Mouse (Mus musculus) stomach, embryonic 16.5 days (tissue): ENCODE measurements at regions not wholly inside any gene's neighbourhood (a gene's known extent, or its start where the extent isn't known, plus 50 kb on each side); places are given as distances from the start of the nearest gene placed in this dataset.

Source experiments
- ATAC-seq: fragments of 200-750 bp; cut with Nextera tagmentation; 2 replicates; pipeline ENCODE4 v1.8.0; 2017; ENCODE audit warnings: moderate number of reproducible peaks, moderate TSS enrichment; ENCODE audit not compliant: insufficient read depth, low FRiP score
- H3K27ac ChIP-seq: fragments of 300-500 bp; sonication (generic); 2 replicates; pipeline ENCODE4 v1.5.1; 2014; ENCODE audit warnings: low read length
- H3K27me3 ChIP-seq: fragments of 300-500 bp; sonication (generic); 2 replicates; pipeline ENCODE4 v1.6.1; 2014; ENCODE audit warnings: low read length, control low read depth, mixed read lengths; ENCODE audit not compliant: control insufficient read depth, insufficient read depth
- H3K36me3 ChIP-seq: fragments of 300-500 bp; sonication (generic); 2 replicates; pipeline ENCODE4 v1.6.1; 2014; ENCODE audit warnings: low read length; ENCODE audit not compliant: control insufficient read depth, insufficient read depth
- H3K4me1 ChIP-seq: fragments of 300-500 bp; sonication (generic); 2 replicates; pipeline ENCODE4 v1.6.1; 2014; ENCODE audit warnings: low read length, control low read depth, mixed read lengths; ENCODE audit not compliant: control insufficient read depth, insufficient read depth
- H3K4me2 ChIP-seq: fragments of 300-500 bp; sonication (generic); 2 replicates; pipeline ENCODE4 v1.6.1; 2014; ENCODE audit warnings: low read depth, low read length, mixed read lengths
- H3K4me3 ChIP-seq: fragments of 300-500 bp; sonication (generic); replicated peaks from 2 replicates; pipeline ENCODE4 v1.5.1; 2014; ENCODE audit warnings: mild to moderate bottlenecking, low read length
- H3K9ac ChIP-seq: fragments of 300-500 bp; sonication (generic); 2 replicates; pipeline ENCODE4 v1.6.1; 2014; ENCODE audit warnings: low read length
- H3K9me3 ChIP-seq: fragments of 300-500 bp; sonication (generic); replicated peaks from 2 replicates; pipeline ENCODE4 v1.6.1; 2016; ENCODE audit warnings: low read length, control low read depth; ENCODE audit not compliant: control insufficient read depth
- WGBS: fragments of 180-500 bp; shearing (Covaris S2); extraction: QIAGEN DNeasy Blood & Tissue Kit; methylation state at CpG from one replicate; pipeline ENCODE4 v1.1.7; 2014; 5-methylcytosine and 5-hydroxymethylcytosine counted together

GRCm38 (mm10) chr12:58743800-58744199 is 268.0 kb downstream of the Sec23a start:
- no peak for ATAC-seq
- Histone ChIP-seq H3K4me3 (no peak overlapping the region), H3K4me2 (no peak overlapping the region), H3K9me3 (no peaks in the 10 kb centered on the region), H3K9ac (no peak overlapping the region), H3K27ac (no peak overlapping the region), H3K27me3 (no peaks in the 10 kb centered on the region), H3K36me3 (no peaks in the 10 kb centered on the region), H3K4me1 (no peaks in the 10 kb centered on the region)
- WGBS, result 72% methylated on average over 1 of the region's 1 CpGs

GRCm38 (mm10) chr12:58728094-58728493 is 283.7 kb downstream of the Sec23a start:
- H3K4me2 ChIP-seq, result no peak overlapping the region
- H3K4me1 ChIP-seq, result no peaks in the 10 kb centered on the region
- no peak overlapping the region for H3K9ac ChIP-seq
- WGBS, result 68% methylated on average over 1 of the region's 1 CpGs
- H3K4me3 ChIP-seq, result no peak overlapping the region
- no peak for ATAC-seq
- H3K27me3 ChIP-seq, result no peaks in the 10 kb centered on the region
- H3K36me3 ChIP-seq, result no peaks in the 10 kb centered on the region
- H3K9me3 ChIP-seq, result no peaks in the 10 kb centered on the region
- H3K27ac ChIP-seq, result no peak overlapping the region

DNA sequence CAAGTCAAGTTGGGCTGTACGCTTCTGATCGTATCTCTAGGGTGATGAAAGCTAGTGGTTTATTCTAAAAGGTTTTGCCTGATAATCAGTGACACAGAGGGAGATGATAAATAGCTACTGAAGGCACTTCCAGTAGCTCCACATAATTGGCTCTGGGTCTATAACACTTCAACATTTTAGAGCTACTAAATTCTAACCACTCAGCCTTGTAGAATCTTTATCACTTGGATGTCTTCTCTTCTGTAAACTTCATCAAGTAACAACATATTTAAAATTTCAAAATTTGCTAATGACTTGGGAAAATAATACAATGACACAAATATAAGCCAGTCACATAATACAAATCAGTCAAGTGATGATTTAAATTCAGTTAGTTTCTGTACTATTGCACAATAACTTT is 284.3 kb downstream of the Sec23a start:
- Histone ChIP-seq H3K9me3 (no peaks in the 10 kb centered on the region), H3K4me2 (no peak overlapping the region), H3K4me1 (no peaks in the 10 kb centered on the region), H3K36me3 (no peaks in the 10 kb centered on the region), H3K4me3 (no peak overlapping the region), H3K27ac (no peak overlapping the region), H3K27me3 (no peaks in the 10 kb centered on the region), H3K9ac (no peak overlapping the region)
- 76% methylated on average over 2 of the region's 2 CpGs for WGBS
- no peak for ATAC-seq

GRCm38 (mm10) chr12:58717908-58718307 is 293.9 kb downstream of the Sec23a start:
- Histone ChIP-seq H3K4me1 (no peaks in the 10 kb centered on the region), H3K4me3 (no peak overlapping the region), H3K4me2 (no peak overlapping the region), H3K9me3 (no peaks in the 10 kb centered on the region), H3K36me3 (no peaks in the 10 kb centered on the region), H3K27me3 (no peaks in the 10 kb centered on the region), H3K9ac (no peak overlapping the region), H3K27ac (no peak overlapping the region)
- WGBS, result 80% methylated on average over 6 of the region's 6 CpGs
- no peak for ATAC-seq

- Histone ChIP-seq H3K27ac (no peak overlapping the region), H3K4me1 (no peaks in the 10 kb centered on the region), H3K9me3 (no peaks in the 10 kb centered on the region), H3K4me2 (no peak overlapping the region), H3K27me3 (no peaks in the 10 kb centered on the region), H3K36me3 (no peaks in the 10 kb centered on the region), H3K9ac (no peak overlapping the region), H3K4me3 (no peak overlapping the region)
- 86% methylated on average over 1 of the region's 1 CpGs for WGBS
- ATAC-seq, result no peak
These were observed 297.6 kb downstream of the Sec23a start for GRCm38 (mm10) chr12:58714207-58714606.

- WGBS, result 87% methylated on average over 5 of the region's 5 CpGs
- Histone ChIP-seq H3K4me3 (no peak overlapping the region), H3K36me3 (no peaks in the 10 kb centered on the region), H3K27ac (no peak overlapping the region), H3K27me3 (no peaks in the 10 kb centered on the region), H3K4me2 (no peak overlapping the region), H3K9ac (no peak overlapping the region), H3K9me3 (no peaks in the 10 kb centered on the region), H3K4me1 (no peaks in the 10 kb centered on the region)
- no peak for ATAC-seq
These were observed 316.1 kb downstream of the Sec23a start for GRCm38 (mm10) chr12:58695680-58696079.

- no peak overlapping the region for H3K4me3 ChIP-seq
- ATAC-seq, result no peak
These were observed 341.7 kb downstream of the Sec23a start for GRCm38 (mm10) chr12:58669914-58670635.

DNA sequence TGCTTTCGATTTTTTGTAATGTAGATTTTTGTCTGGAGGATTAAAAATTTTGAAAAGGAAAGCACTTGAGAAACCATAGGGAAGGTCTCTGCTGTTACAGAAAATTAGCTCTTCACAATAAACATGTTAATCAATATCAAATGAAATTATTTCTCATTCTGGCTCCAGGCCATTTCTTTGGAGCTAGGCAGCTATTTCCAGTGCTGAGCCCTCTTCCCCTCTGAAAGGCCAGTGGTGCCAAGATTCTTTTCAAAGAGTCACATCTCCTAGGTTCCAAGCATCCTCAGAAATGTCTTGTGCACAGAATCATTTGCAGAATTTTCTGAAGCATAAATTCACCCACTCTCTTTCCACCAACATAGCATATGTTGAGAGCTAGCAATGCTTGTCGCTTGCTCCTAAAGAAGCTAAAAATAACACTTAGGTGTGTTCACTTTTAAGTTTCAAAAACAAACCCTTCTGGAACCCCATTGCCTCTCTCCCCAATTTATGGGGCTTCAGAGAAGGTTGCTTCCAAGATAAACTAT is 357.2 kb downstream of the Sec23a start:
- Histone ChIP-seq H3K4me3 (no peak overlapping the region), H3K9me3 (no peaks in the 10 kb centered on the region), H3K9ac (no peak overlapping the region), H3K4me2 (no peak overlapping the region), H3K36me3 (no peaks in the 10 kb centered on the region), H3K27ac (no peak overlapping the region), H3K27me3 (no peaks in the 10 kb centered on the region), H3K4me1 (no peaks in the 10 kb centered on the region)
- WGBS, result 93% methylated on average over 2 of the region's 2 CpGs
- ATAC-seq, result no peak

More at GRCm38 (mm10) chr12:58669914-58670635, 341.7 kb downstream of the Sec23a start:
- no peak overlapping the region for H3K4me2 ChIP-seq
- no peaks in the 10 kb centered on the region for H3K36me3 ChIP-seq
- no peaks in the 10 kb centered on the region for H3K9me3 ChIP-seq
- WGBS, result 77% methylated on average over 3 of the region's 3 CpGs
- H3K27ac ChIP-seq, result no peak overlapping the region
- H3K9ac ChIP-seq, result no peak overlapping the region
- H3K27me3 ChIP-seq, result no peaks in the 10 kb centered on the region
- H3K4me1 ChIP-seq, result no peaks in the 10 kb centered on the region

- no peaks in the 10 kb centered on the region for H3K27me3 ChIP-seq
- no peak overlapping the region for H3K9ac ChIP-seq
- no peaks in the 10 kb centered on the region for H3K36me3 ChIP-seq
- ATAC-seq, result no peak
- H3K9me3 ChIP-seq, result no peaks in the 10 kb centered on the region
- H3K4me3 ChIP-seq, result no peak overlapping the region
- H3K4me2 ChIP-seq, result no peak overlapping the region
- no peak overlapping the region for H3K27ac ChIP-seq
- WGBS, result 75% methylated on average over 6 of the region's 6 CpGs
- no peaks in the 10 kb centered on the region for H3K4me1 ChIP-seq
These were observed 358.1 kb downstream of the Sec23a start for GRCm38 (mm10) chr12:58653751-58654150.
